Mouse (Mus musculus): ENCODE results near the gene Tnn.

The Tnn gene

DNA sequence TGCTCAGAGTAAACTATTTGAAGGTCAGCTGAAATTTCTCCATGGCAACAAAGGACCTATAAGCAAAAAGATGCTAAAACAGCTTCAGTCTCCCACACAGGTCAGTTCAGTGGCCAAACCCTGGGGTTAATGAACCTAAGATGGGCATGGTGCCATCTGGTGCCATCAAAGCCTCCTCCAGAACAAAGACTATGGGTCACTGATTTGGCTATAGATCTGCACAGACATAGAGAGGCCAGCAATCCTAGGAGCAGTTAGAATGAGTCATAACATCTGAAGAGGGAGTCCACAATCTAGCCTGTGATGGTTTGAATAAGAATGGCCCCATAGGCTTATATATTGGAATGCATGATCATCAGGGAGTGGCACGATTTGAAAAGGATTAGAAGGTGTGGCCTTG lies 69.1 kb downstream of the Tnn start:
- in situ Hi-C loops (cut with MboI; ENCODE audit: low sequenced_read_pairs): no loop called here

DNA sequence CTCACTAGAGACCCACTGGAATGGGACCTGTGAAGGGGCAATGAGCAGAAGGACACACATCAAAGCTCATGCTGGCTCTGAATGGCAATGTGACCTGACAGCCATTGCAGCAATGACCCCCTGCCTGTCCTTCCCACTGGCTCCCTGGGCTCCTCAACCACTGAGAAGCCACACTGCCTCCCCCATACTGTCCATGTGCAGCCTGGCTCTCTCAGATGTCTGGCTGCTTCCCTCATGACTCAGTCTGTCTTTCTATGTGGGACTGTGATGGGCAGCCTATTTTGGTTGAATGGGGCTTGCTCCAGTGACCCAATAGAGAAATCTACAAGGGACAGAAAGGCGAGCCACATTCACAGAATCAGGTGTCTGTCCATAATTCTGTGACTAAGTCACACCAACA lies 70.7 kb downstream of the Tnn start:
- in situ Hi-C loops (cut with MboI; ENCODE audit: low sequenced_read_pairs): no loop called here

DNA sequence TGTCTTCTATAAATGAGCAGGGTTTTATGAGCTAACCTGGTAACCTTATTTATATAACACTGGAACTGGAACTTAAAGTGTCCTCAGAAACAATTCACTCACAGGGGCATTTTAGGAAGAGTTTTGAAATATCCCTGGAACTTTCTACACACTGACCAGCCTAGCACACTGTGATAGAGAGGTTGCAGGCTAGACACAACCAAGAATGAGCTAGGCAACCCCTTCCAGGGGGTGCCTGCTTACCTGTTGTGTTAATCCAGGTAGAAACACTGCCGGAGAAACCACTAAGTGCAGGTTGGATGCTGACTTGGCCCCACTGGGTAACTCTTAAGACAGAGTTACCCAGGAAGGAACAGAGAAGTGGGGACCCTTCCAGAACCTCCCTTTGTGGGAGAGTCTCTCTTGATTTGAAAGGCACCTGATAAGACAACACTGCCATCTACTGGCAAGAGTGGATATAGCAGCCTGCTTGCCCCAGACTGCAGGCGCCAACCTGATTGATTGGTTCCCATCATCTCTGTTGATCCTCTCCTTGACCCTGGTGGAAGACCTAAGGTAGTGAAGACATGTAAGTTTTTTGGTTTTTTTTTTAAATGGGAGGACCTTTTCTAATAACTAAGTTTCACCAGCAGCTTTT lies 72.5 kb downstream of the Tnn start:
- in situ Hi-C loops (cut with MboI; ENCODE audit: low sequenced_read_pairs): no loop called here

DNA sequence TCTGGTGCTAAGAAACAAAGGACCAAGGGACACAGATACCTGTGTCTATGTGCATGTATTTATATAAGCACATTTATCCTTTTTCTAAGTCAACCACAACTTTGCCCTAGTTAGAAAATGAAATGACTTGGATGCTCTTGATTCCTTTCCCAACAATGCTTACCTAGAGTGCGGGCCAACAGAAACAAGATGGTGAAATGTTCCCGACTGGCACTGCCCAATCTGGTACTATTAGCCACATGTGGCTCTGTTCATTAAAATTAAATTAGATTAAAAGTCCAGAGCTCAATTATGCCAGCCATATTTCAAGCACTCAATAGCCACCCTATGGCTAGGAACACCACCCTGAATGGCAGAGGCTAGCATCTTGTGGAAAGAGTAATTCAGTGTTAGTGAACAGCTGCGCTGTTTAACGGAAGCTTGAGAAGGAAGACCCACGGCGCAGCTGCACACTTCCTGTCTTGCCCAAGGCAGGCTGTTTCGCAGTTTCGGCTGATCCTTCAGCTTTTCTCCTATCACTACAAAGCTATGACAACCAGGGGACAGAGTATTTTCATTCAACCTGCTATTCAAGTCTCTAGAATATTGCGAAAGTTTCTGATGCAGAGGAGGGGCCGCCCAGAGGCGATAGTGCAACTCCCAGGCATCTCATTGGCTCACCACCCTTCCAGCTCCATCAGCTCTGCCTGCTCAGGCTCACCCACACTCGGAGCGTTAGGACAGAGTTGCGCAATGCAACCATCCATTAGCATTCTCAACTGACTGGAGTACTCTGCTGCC lies 74.3 kb downstream of the Tnn start:
- in situ Hi-C loops (cut with MboI; ENCODE audit: low sequenced_read_pairs): no loop called here

DNA sequence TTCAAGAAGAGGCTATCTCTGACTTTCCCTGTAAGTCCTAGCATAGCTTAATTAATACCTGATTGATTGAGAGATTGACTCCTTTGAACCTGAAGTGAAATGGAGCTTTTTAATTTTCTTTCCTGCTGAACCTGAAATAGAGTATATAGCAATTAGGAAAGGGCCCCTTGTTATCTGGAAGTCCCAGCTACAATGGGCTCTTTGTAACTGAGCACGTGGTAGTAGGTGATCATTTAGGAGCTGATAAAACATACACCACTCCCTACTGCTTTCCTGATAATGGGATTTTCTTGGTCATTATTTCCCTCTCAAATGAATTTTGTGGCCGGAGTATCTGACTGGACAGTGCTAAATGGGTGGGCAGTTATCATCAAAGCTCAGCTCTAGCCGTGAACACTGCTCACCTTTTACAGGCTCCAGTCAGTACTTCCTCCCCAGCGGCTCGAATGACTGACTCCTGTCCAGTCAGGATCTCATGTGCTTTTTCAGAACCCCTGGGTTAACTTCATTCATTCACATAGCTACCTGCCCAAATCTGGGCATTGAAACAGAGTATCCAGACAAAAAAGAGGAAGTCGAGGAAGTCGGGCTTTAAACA lies 88.7 kb downstream of the Tnn start:
- in situ Hi-C loops (cut with MboI; ENCODE audit: low sequenced_read_pairs): no loop called here

DNA sequence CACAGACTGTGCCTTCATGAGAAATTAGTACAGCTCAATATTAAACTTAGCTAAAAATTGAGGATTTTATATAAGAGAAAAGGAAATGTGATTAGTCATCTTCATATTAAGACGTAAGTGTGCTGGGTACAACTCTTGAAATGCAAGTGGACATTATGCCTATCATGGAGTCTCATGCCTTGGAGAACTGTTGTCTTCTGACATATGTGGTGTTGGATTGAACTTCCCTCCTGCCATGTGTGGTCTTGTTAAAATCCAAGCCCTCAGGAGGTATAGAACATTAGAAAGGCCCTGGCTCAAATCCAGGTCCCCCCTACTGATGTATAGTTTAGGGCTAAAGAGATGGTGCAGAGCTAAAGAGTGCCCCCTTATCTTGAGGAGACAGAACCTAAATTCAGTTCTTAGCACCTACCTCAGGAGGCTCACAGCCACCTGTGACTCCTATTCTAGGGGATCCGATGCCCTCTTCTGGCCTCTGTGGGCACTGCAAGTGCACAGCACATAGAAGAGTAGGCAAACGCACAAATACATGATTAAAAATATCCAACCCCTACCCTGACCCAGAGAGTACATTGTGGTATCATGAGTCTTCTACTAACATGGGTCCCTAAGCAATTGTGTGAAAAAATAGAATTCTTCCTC lies 91.5 kb downstream of the Tnn start:
- in situ Hi-C loops (cut with MboI; ENCODE audit: low sequenced_read_pairs): no loop called here

DNA sequence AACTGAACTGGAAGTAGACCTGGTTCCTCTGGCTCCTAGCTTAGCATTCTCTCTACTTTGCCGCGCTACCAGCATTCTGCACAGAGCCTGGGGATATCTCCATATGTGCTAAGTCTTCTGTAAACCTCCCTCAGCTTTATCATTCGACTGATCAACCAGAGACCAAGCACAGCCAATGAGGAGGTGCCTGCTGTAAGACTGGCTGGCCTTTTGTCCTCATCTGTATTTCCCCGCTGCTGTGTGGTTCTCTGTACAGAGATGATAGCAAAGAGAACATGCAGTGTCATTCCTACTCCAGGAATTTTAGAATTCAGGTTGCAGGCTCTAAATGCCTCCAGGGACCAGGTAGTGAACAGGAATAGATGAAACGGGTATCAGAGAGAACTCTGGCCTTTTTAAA lies 92.1 kb downstream of the Tnn start:
- in situ Hi-C loops (cut with MboI; ENCODE audit: low sequenced_read_pairs): no loop called here

DNA sequence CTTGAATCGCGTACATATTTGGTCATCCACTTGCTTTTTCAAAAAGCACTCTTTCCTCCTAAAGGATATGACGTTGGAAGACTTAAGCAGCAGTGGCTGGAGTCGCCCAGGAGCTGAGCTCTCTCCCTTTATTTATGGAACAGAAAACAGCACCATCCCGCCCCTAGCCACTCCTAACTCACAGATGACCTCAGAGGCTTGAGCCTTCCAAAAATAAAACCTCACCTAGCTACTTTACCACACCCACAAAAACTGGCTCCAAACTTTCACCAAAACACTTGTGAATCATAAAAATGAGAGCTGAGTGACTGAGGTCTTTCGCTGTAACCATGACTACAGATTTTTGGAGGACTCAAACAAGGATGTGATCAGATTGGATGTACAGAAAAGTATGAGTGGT lies 92.8 kb downstream of the Tnn start:
- in situ Hi-C loops (cut with MboI; ENCODE audit: low sequenced_read_pairs): no loop called here

DNA sequence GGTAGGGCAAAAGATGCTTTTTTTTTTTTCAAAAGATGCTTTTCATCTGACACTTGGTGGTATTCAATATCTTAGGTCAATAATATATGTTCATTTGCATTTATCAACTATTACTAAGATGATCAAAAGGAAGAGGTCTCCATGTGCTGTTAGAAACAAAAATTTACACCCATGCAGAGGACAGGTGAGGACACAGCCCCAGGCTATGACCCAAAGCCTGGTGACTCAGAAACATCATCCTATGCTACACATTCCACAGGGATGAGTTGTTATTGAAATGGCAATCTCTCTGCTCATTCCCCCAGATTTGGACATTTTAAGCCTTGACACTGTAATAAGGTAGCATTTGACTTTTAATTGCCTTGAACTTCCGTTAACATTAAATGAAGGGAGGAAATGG lies 93.5 kb downstream of the Tnn start:
- in situ Hi-C loops (cut with MboI; ENCODE audit: low sequenced_read_pairs): no loop called here

DNA sequence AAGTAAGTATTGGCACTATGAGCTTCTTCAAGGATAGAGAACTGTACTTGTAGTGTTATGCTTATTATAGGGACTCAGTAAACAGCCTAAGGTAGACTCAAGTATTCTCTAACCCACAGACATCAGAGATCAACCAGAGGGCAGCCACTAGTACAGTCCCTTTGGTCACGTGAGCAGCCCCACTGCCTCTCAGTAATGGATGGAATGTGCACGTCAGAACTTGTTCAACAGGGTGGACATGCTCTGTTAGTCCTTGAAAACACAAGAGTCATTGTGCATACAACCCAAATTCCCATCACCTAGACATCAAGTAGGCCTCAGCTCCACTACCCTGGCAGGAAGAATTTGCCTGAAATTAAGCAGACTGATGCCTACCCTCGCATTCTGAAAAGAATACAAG lies 95.7 kb downstream of the Tnn start:
- in situ Hi-C loops (cut with MboI; ENCODE audit: low sequenced_read_pairs): no loop called here

DNA sequence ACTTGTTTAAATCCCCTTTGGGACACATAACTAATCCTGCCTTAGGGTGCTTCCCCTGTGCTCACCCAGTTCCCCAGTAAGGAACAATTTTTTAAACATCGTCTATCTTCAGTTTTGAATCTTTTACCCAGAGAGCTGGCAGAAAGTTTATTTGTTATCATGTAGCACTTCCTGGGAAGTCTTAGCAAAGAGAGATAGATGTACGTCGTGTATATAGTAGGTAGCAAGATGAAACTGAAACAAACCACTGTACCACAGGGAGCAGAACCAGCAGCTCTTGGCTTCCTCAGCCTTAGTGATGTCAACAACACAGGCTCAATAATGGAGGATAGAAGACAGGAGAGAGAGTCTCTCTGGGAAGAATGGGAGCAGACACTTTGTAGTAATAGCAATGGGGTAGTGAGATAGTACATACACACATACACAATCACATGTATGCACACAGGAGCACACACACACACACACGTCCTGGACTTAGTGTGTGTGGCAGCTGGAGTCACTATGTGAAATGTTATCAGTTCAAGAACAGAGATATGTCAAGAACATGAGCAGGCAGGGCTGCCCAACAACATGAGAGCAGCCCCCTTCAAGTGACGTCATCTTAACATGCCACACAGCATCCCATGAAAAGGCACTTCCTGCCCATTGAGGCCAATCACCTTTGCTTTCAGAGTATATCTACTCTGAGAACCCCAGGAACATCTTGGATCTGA lies 98.9 kb downstream of the Tnn start:
- in situ Hi-C loops (cut with MboI; ENCODE audit: low sequenced_read_pairs): no loop called here

DNA sequence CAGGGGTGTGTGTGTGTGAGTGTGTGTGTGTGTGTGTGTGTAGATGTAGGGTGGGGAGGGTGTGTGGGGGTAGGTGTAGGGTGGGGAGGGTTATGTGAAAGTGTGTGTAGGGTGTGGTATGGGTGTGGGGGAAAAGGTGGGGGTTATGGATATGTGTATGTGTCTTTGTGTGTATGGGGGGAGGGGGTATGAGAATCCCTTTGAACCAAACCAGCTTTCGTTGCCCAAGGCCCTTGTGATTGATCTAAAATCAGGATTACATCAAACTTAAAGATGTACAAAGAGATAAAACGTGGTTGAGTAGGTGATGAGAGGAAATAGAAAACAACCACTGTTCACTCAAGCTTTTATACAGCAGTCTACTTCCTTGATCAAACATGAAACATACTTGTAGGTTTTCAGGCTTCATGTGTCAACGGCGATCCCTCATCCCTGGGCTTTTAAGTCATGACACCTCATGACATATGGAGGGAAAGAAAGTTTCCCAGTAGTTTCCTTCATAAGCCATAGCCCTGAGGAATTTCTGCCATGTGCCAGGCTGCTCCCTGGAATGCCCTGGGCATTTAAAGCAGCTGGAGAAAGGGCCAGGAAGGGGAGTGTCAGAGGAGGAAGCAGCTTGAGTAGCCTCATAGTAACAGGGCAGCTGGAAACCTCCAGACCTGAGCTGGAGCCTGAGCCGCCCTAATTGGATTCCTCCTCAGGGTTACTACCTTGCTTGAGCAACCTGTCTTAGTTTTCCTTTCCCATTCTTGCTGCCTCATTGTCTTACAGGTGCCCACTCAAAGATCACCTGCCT lies 99.7 kb downstream of the Tnn start:
- in situ Hi-C loops (cut with MboI; ENCODE audit: low sequenced_read_pairs): no loop called here

DNA sequence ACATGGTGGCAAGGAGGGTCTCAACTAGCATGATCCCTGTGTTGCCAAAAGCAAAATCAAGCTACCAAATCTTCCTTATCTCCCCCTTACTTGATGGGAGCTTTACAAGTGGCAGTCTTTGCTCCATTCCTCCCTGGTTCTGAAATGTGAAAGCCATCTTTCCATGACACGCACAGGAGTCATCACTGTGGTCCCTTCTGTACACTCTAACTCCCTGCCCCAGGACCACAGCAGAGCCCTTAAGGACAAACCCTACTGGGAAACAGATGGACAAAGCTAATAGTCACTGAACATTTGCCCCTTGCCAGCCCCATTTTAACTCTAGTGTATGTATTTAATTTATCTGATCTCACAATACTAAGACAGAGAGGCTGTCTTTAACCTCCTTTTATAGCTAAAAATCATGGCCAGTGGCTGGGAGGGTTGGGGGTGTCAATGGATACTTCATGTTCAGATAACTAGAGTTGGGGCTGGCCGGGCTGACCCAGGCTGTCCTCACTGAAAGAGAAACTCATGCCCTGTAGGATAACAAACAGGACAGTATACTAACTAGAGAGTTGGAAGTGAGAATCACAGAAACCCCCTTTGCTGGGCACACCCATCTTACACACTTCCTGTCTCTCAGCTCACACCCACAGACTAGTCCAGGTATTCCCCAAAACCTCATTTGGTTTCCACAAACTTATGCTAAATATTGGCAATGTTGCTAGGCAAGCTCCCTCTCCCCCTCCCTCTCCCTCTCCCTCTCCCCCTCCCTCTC lies 100.6 kb downstream of the Tnn start:
- in situ Hi-C loops (cut with MboI; ENCODE audit: low sequenced_read_pairs): no loop called here

DNA sequence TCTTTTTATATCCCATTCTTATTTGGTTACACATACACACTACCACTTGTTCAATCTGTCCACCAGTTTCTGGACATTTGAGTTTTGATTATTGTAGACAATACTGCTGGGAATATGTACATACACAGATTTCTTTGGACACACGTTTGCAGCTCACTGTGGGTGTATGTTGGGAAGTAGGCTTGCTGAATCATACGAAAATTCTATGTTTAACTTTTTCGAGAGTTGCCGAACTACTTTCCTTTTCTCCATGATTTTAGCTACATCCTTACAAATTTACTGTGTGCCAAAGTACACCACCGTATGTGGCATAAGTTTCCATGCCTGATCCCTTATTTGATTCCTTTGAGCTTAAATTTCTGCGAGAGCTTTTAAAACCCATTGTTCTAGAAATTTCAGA lies 102.5 kb downstream of the Tnn start:
- in situ Hi-C loops (cut with MboI; ENCODE audit: low sequenced_read_pairs): no loop called here

DNA sequence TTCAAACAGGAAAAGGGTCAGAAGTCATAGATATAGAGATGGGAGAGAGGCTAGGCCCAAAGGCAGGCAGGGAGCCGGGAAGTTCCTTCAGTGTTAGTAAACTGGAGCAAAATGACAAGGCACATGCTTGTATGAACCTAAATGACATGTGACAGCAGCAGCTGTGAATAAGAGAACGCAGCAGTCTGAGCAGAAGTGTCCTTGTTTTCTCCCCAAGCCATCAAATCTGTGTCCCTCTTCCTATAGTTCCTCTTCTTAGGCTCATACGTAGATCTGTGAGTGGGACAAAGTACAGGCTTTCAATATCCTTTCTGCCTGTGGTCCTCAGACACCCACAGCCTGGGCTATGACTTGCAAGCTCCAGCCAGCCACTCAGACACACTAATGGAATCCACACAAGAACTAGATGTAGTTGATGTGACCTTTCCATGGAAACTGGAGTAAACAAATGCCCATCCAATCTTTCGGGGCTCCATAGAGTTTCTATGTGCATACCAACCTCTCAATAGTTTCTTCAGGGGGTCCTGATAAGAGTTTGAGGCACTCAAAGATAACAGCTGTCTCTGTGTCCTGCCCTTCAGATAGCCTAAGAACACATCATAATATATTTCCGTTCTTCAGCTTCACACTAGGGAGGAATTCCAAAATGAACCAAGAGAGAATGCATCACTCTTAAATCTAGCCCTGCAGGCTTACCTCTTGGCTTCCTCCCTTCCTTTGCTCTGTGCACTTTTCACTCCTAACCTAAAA lies 104.1 kb downstream of the Tnn start:
- in situ Hi-C loops (cut with MboI; ENCODE audit: low sequenced_read_pairs): no loop called here

DNA sequence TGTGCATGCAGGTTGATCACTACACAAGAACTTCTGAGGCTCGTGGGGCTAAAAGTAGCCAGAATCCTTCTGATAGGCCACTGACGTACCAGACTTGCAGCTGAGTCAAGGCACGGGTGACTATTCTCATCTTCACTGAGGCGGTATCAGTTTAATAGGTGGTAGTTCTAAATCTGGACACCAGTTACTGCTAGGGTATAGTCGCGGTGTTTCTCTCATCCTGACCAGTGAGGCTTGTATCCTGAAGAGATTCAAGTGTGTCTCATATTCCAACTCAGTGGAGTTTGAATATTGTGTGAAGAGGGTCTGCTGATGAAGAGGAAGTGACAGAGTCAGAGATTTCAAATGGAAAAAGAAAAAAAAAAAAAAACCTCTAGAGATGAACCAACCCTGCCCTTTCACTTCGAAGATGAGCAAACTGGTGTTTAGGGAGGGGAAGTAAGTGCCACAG lies 105.9 kb downstream of the Tnn start:
- in situ Hi-C loops (cut with MboI; ENCODE audit: low sequenced_read_pairs): no loop called here

DNA sequence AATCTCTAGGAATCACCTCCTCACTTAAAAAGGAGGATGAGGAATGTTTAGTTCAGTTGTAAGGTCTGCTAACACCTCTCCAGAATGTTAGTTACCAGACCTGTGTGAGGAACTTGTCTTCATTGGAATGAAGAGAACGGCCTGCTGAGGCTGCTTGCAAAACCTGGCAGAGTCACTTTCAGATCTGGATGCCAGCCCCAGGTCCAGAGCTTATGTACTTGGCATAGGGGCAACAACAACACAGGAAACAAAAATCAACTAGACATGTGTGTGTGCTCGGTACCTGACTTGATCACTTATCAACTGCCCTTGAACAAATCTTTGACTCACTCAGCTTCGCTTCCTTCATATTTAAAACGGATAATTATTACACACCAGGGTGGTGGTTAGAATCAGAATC lies 106.6 kb downstream of the Tnn start:
- in situ Hi-C loops (cut with MboI; ENCODE audit: low sequenced_read_pairs): no loop called here

DNA sequence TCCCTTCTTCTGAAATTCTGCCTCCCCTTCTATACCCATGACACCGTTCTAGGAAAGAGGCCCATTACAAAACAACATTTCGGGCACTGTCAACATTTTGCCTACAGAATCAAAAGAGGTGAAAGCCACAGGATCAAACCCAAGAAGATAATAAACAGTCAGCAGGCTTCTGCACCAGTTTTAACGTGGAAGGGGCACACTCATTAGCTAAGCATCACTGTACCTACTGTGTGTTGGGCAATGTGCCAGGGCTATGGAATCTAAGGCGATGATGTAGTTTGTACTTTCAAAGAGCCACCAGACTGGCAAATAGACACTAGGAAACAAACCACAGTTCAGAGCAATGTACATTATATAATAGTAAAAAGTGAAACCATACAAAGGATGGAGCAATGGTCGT lies 107.4 kb downstream of the Tnn start:
- in situ Hi-C loops (cut with MboI; ENCODE audit: low sequenced_read_pairs): no loop called here
